Mouse (Mus musculus): ENCODE results near the gene Pfas.
"Not testable (repeated sequence)": the region's sequence is repeated elsewhere in the genome, so short reads cannot be mapped to it uniquely, and the experiment has no call there.

Pfas gene

DNA sequence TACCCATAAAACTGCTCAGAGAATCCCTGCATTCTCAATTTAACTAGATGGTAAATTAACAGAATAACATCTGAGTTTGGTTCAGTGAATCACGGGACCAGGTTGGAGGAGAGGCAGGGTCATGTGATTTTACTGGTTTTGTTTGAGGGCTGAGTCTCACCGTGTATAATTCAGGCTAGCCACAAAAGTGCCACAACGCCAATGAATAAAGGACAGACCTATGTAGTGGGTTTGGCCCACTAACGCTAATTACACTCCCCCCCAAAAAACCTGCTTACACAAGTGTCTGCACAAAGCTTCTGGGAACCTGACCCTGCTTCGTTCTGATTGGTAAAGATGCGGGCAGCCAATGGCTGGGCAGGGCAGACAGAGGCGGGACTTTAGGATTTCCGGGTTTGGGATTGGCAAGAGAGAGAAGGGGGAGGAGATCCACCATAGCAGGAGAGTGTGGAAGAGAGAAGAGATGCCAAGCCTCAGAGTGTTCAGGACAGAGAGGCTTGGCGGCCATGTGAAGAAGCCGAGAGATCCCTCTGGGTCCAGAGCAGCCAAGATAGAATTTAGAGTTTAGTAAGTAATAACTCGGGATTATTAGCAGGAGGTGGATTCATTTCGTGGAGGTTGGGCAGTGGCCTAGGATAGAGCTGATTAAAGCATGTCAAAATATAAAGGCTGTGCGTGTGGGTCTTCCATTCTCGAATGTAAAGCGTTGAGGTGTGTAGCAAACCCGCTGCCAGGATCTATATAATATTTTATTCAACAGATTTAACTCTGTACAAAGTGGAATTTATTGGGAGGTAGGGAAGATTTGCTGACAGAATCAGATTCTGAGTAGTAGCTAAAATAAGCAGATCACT, 68.6 kb downstream of the Pfas start:
- peak; percentile 91 for DNase-seq (ENCODE audit: low spot score)

DNA sequence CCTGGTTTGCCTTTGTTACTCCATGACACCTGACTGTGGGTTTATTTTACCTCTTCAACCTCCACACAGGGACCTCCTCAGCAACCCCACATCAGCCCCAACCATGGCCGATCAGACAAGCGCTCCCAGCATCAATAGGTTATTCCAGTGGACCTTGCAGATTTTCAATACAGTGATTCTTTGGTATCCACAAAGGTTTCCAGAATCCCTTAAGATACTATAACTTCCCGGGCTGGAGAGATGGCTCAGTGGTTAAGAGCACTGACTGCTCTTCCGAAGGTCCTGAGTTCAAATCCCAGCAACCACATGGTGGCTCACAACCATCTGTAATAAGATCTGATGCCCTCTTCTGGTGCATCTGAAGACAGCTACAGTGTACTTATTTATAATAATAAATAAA, 71.3 kb downstream of the Pfas start:
- DNase-seq (ENCODE audit: low spot score): not testable (repeated sequence)

All from yolk sac, embryonic 10.5 days (tissue).